Mouse (Mus musculus) brain, embryonic 18.5 days (tissue): ENCODE data around the gene Adamts9.

Source experiments
- DNase-seq: peaks from one replicate; pipeline ENCODE4 v3.0.0-alpha.2; 2012; ENCODE audit warnings: low read depth, low spot score

Gene Adamts9

GRCm38 (mm10) chr6:92860285-92860912 lies 82.9 kb downstream of the Adamts9 start:
- DNase-seq, result no peak

DNA sequence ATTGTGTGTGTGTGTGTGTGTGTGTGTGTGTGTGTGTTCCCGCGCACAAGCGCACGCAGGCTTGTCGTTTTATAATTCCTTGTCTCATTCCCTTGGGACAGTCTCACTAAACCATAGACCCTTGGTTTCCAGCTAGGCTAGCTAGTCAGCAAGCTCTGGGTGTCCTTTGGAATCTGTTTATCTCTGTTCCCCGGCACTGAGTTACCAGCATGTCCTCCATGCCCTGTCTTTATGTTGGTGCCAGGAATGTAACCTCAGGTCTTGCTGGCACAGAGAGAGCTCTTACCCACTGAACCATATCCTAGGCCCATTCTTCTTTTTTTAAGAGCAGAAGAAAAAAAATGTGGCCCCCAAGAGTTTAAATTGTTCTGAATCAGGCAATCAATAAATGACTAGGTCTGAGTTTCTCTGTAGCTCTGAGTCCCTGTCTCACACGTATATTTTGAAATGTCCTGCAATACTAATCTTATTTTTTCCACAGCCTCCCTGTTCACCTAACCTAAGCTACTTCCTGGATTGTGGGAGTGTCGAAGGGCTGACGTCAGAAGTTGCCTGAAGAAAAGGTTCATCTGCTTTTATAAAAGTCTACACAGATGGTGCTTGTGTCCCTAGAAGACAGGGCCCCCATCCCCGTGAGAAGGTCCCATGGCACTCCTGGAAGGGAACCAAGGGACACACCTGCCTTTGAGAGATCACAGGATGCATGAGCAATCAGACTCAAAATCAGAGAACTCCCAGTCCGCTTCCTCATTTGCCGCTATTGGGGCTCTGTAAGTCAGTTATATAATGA lies 84.4 kb downstream of the Adamts9 start:
- DNase-seq, result no peak

DNA sequence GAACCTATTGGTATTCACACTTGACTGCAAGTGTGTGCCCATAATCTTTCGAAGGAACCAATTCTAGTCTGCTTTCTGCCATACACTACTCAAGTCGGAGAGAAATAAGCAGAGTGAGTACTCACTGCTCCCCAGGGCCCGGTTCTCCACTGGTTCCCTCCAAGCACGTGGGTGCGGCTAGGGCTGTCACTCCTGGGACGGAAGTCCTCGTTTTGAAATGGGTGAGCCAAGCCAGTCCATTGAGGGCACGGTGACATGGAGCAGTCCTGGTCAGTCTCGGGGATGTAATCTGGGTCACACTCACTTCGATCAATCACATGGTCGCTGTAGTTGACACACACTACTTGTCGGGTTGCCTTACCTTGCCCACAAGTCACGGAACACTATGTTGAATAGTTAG lies 85.5 kb downstream of the Adamts9 start:
- DNase-seq, result no peak

GRCm38 (mm10) chr6:92854873-92855272 lies 88.4 kb downstream of the Adamts9 start:
- DNase-seq, result no peak

DNA sequence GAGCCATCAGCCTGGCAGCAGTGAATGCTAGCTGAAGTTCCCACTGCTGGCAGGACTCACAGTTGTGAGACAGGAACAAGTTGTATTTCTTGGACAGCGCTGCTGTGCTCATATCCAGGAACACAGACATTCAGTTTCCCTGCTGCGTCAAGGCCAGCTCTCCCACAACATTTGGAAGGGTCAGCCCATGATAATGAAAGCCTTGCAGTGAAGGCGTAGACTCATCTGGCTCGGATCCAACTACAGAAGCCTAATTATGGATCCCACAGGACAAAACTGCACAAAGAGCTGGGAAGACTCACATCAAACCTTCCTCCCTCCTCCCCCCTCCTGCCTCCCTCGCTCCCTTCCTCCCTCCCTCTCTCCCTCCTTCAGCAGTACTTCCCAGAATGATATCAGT lies 93.0 kb downstream of the Adamts9 start:
- peak; percentile 57 for DNase-seq

- DNase-seq, result no peak
Measured at GRCm38 (mm10) chr6:92849208-92849607, 94.1 kb downstream of the Adamts9 start.

GRCm38 (mm10) chr6:92846614-92847013 lies 96.7 kb downstream of the Adamts9 start:
- DNase-seq, result no peak

GRCm38 (mm10) chr6:92845898-92846297 lies 97.4 kb downstream of the Adamts9 start:
- no peak for DNase-seq

DNA sequence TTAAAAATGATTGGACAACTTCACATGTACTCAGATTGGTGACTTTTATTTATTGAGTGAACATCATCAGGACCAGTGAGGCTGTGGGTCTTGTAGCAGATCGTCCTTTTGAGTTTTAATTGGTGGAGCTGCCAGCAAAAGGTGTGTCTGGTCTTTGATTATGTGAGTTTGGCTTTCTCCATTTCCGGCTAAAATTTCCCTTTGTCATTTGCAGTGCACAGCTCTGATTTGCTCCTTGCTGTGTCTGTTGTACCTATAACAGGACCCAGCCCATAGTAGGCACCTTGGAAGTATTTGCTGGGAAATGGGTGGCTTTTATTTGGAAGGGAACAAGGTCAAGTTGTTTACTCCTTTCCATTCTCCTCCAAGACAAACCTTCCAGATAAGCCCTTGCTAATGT lies 99.8 kb downstream of the Adamts9 start:
- no peak for DNase-seq

- DNase-seq, result no peak
Measured at GRCm38 (mm10) chr6:92842000-92842399, 101.3 kb downstream of the Adamts9 start.

DNA sequence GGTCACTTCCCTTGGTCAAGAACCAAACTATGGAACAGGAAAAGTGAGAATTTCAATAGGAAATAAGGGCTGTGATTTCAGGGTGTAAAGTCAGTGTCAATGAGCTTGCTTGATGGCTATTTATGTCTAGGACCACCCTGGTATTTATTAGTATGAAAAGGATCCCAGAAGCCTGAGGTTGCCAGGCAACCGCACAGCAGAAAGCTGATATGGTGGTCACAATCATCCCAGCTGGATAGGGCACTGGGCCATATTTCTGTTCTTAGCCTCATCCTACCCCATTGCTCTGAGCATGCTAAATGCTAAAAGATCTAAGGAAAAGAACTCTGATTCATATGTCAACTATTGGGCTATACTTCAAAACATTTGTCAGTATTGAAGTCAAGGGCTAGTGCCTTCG lies 112.2 kb downstream of the Adamts9 start:
- no peak for DNase-seq

GRCm38 (mm10) chr6:92829148-92829547 lies 114.1 kb downstream of the Adamts9 start:
- no peak for DNase-seq

GRCm38 (mm10) chr6:92827360-92827759 lies 115.9 kb downstream of the Adamts9 start:
- no peak for DNase-seq

- no peak for DNase-seq
Measured at GRCm38 (mm10) chr6:92826561-92826960, 116.7 kb downstream of the Adamts9 start.

DNA sequence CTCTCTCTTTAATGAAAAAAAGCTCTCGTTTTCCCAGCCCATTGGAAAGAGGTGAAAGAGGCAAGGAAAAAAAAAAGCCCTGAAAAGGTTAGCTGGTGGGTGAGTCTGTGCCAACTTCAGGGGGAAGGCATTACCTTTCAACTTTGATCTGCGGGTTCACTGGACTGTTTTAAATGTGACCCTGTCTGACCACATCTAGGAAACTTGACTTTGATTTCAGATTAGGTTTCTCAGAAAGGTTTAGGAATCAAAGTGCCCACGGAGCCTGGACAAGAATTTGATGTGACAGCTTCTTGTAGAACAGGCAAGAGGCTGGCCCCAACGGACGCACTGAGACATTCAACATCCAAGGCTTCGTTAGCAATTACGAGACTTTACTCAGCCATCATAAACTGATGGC lies 119.3 kb downstream of the Adamts9 start:
- DNase-seq, result no peak

DNA sequence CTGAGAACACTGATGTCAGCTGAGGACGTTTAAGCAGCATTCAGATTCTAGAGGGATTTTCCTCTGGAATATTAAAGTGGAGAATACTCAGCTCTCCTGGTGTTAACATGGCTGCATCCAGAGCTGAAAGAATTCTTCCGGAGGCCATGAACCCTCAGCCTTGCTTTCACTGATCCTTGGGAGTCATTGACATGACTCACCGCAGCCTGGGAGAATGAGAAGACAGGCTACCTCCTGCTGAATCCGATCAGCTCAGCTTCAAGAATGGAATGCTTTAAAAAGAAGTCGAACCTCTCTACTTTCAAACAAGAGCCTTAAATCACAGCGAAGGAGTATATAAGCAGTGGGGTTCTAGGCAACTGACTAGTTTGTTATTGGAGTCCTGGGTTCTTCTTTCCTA lies 121.3 kb downstream of the Adamts9 start:
- no peak for DNase-seq

DNA sequence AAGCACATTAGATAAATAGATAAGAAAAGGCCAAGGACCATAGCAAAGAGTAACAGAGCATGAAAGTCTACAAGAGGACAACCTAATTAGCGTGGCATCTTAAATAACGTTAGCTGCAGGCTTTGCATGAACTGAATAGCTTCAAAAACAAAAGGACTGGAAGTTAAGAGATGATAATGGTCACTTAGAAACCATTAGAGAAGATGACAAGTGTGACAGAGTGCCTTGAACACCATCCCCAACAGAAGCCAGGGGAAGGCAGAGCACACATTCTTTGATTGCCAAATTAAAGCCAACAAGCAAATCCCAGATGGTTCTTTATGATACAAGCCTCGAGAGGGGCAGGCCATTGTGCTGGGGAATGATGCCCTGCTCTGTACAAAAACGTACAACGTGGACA lies 121.7 kb downstream of the Adamts9 start:
- no peak for DNase-seq

GRCm38 (mm10) chr6:92817661-92818060 lies 125.6 kb downstream of the Adamts9 start:
- DNase-seq, result no peak

DNA sequence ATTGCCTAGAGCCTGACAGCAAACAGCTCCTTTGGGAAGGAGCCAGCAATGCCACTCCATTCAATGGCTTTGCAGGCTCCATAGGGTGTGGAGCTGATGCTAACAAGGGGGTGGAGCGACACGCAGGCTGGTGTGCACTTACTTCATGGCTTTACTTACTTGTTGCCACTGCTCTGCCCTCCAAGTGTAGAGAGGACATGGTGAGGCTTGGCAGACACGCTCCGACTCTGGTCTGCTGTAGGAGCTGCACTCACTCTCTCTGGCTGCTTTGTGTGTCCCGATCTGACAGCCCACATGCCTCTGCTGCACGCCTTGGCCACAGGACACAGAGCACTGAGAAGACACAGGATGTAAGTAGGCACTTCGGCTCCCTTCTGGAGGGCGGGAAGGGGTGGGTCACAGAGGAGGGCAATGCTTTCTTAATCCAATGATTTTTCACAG lies 127.0 kb downstream of the Adamts9 start, which contains the start of gene A730049H05Rik:
TSS of gene A730049H05Rik (plus strand) at position 168 of the 441 bp plus-strand sequence.
- no peak for DNase-seq

- no peak for DNase-seq
Measured at GRCm38 (mm10) chr6:92812702-92813370, 130.5 kb downstream of the Adamts9 start.

- DNase-seq, result no peak
Measured at GRCm38 (mm10) chr6:92811566-92811965, 131.7 kb downstream of the Adamts9 start.

DNA sequence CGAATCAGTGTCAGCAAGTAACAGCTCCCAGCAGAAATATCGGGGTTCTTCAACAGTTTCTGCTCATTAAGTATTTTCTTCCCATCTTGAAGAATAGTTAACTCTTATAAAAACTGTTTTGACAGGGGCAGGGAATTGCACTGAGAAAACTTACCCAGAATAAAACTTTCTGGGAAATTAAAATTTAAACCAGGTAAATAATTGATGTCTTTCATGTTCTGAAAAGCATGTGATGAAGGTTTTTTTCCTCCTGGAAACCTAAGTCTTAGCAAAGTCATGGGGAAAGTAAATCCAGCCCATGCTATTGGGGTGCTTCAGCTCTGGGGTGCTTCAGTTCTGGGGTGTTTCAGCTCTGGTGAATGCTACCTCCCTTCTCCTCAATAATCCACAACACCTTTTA lies 132.7 kb downstream of the Adamts9 start:
- DNase-seq, result no peak

DNA sequence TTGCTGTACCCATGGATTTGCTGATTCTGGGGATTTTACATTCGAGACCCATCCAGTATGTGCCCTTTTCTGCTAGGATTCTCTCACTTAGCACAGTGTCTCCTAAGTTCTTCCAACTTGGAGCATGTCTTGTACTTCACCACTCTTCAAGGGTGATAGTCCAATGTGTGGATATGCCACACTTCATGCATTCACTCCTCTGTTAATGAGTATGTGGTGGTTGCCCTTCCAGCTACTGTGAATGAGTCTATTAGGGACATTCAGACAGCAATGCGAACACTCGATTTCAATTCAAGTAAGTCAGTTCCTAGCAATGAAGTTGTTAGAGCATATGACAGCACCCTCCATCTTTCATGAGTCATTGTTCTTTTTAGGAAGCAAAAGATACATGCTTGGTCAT lies 133.5 kb downstream of the Adamts9 start:
- no peak for DNase-seq
